Mouse (Mus musculus): ENCODE data around the gene Mafk.

- TF ChIP-seq CTCF (IDR thresholded peaks at IDR 0.05; ENCODE audit: low read depth, low read length) (no peak), POLR2A (IDR thresholded peaks at IDR 0.05; ENCODE audit: insufficient read depth, low read length) (no peak), EP300 (IDR thresholded peaks at IDR 0.05; ENCODE audit: insufficient read depth, low read depth, low read length) (no peak)
Measured at GRCm38 (mm10) chr5:139804107-139804551, 12.8 kb downstream of the Mafk start.
